Mouse (Mus musculus) myocyte (in vitro differentiated cells): ENCODE measurements at regions not wholly inside any gene's neighbourhood (a gene's known extent, or its start where the extent isn't known, plus 50 kb on each side); places are given as distances from the start of the nearest gene placed in this dataset.

Source experiments
- H3K27me3 ChIP-seq: one replicate; pipeline ENCODE4 v1.6.1; 2011; ENCODE audit not compliant: control insufficient read depth, insufficient read depth, insufficient read length
- H3K36me3 ChIP-seq: one replicate; pipeline ENCODE4 v1.6.1; 2011; ENCODE audit not compliant: control insufficient read depth, insufficient read depth
- H3K4me2 ChIP-seq: one replicate; pipeline ENCODE4 v1.6.1; 2011; ENCODE audit warnings: low read depth, control low read depth
- H3K4me3 ChIP-seq: one replicate; pipeline ENCODE4 v1.5.1; 2011; ENCODE audit warnings: mild to moderate bottlenecking, control low read depth, moderate library complexity
- H3K79me2 ChIP-seq: one replicate; pipeline ENCODE4 v1.6.1; 2011; ENCODE audit not compliant: control insufficient read depth, insufficient read depth
- H3ac ChIP-seq: one replicate; pipeline ENCODE4 v1.6.1; 2011; ENCODE audit not compliant: control insufficient read depth, insufficient read length
- CEBPB ChIP-seq: IDR thresholded peaks from 2 replicates; pipeline ENCODE4 v1.6.1; 2011; ENCODE audit warnings: mild to moderate bottlenecking, moderate library complexity; ENCODE audit not compliant: poor library complexity, insufficient read depth, severe bottlenecking
- E2F4 ChIP-seq: IDR thresholded peaks from one replicate; pipeline ENCODE4 v1.6.1; 2011; ENCODE audit warnings: mild to moderate bottlenecking, control low read depth, moderate library complexity; ENCODE audit not compliant: insufficient read depth
- MAX ChIP-seq: IDR thresholded peaks from one replicate; pipeline ENCODE4 v1.6.1; 2011; ENCODE audit warnings: low read depth, mild to moderate bottlenecking, control low read depth
- MYOD1 ChIP-seq, 3 experiments: IDR thresholded peaks; one replicate each; pipeline ENCODE4 v1.6.1; 2011; ENCODE audit warnings: control low read depth in 2 of 3, low read depth in 2 of 3, mild to moderate bottlenecking in 2 of 3, moderate library complexity in 1 of 3; ENCODE audit not compliant: insufficient read length in 2 of 3, control insufficient read depth in 1 of 3
- MYOG ChIP-seq, 3 experiments: IDR thresholded peaks; one replicate each; pipeline ENCODE4 v1.6.1; 2011; ENCODE audit warnings: control low read depth in 2 of 3, low read depth in 2 of 3, mild to moderate bottlenecking in 2 of 3; ENCODE audit not compliant: insufficient read length in 2 of 3, control insufficient read depth in 1 of 3, insufficient read depth in 1 of 3
- POLR2A ChIP-seq: IDR thresholded peaks from one replicate; pipeline ENCODE4 v1.6.1; 2011; ENCODE audit warnings: low read depth, mild to moderate bottlenecking, control low read depth, moderate library complexity; ENCODE audit not compliant: insufficient read length
- POLR2AphosphoS2 ChIP-seq: IDR thresholded peaks from one replicate; pipeline ENCODE4 v1.6.1; 2011; ENCODE audit warnings: low read depth, control low read depth; ENCODE audit not compliant: insufficient read length
- REST ChIP-seq: IDR thresholded peaks from one replicate; pipeline ENCODE4 v1.6.1; 2011; ENCODE audit warnings: mild to moderate bottlenecking, control low read depth, moderate library complexity; ENCODE audit not compliant: insufficient read depth, insufficient read length
- SRF ChIP-seq: IDR thresholded peaks from one replicate; pipeline ENCODE4 v1.6.1; 2011; ENCODE audit warnings: low read depth; ENCODE audit not compliant: control insufficient read depth, insufficient read length
- TCF12 ChIP-seq: IDR thresholded peaks from one replicate; pipeline ENCODE4 v1.6.1; 2011; ENCODE audit warnings: mild to moderate bottlenecking, control low read depth; ENCODE audit not compliant: poor library complexity, insufficient read depth, severe bottlenecking
- TCF3 ChIP-seq: IDR thresholded peaks from one replicate; pipeline ENCODE4 v1.6.1; 2011; ENCODE audit warnings: low read depth, control low read depth; ENCODE audit not compliant: insufficient read length
- USF1 ChIP-seq: IDR thresholded peaks from one replicate; pipeline ENCODE4 v1.6.1; 2011; ENCODE audit warnings: low read depth, mild to moderate bottlenecking, control low read depth, moderate library complexity

- H3K36me3 ChIP-seq: no peaks in the 10 kb centered on the region
- H3K79me2 ChIP-seq: no peaks in the 10 kb centered on the region
- TF ChIP-seq TCF3 (no peak), MAX (no peak), USF1 (no peak), MYOD1 (IDR thresholded peaks at IDR 0.05; ENCODE audit: control insufficient read depth in 1 of 3, insufficient read length in 2 of 3, low read depth in 2 of 3) (no peak), E2F4 (no peak), TCF12 (no peak), REST (no peak), POLR2A (no peak), CEBPB (no peak), MYOG (IDR thresholded peaks at IDR 0.05; ENCODE audit: control insufficient read depth in 1 of 3, insufficient read depth in 1 of 3, insufficient read length in 2 of 3, low read depth in 2 of 3) (no peak), SRF (no peak), POLR2AphosphoS2 (no peak)
- H3K4me3 ChIP-seq: no peak overlapping the region
- no peaks in the 10 kb centered on the region for H3K27me3 ChIP-seq
- no peak overlapping the region for H3ac ChIP-seq
- H3K4me2 ChIP-seq: no peak overlapping the region
Measured at GRCm38 (mm10) chr2:51457717-51458116, 169.6 kb upstream of the Tas2r134 start.

GRCm38 (mm10) chr2:51452816-51453215, 174.5 kb upstream of the Tas2r134 start:
- H3K4me2 ChIP-seq: no peak overlapping the region
- no peaks in the 10 kb centered on the region for H3K27me3 ChIP-seq
- TF ChIP-seq POLR2AphosphoS2: no peak
- TF ChIP-seq E2F4: no peak
- no peak for TF ChIP-seq MAX
- TF ChIP-seq SRF: no peak
- TF ChIP-seq TCF12: no peak
- TF ChIP-seq CEBPB: no peak
- TF ChIP-seq POLR2A: no peak
- TF ChIP-seq USF1: no peak
- TF ChIP-seq REST: no peak
- no peak for TF ChIP-seq MYOD1 (IDR thresholded peaks at IDR 0.05; ENCODE audit: control insufficient read depth in 1 of 3, insufficient read length in 2 of 3, low read depth in 2 of 3)
- TF ChIP-seq MYOG (IDR thresholded peaks at IDR 0.05; ENCODE audit: control insufficient read depth in 1 of 3, insufficient read depth in 1 of 3, insufficient read length in 2 of 3, low read depth in 2 of 3): no peak
- no peak for TF ChIP-seq TCF3
- no peak overlapping the region for H3K4me3 ChIP-seq
- H3K36me3 ChIP-seq: no peaks in the 10 kb centered on the region
- no peak overlapping the region for H3ac ChIP-seq
- H3K79me2 ChIP-seq: no peaks in the 10 kb centered on the region

GRCm38 (mm10) chr2:51448121-51448520, 179.2 kb upstream of the Tas2r134 start:
- H3ac ChIP-seq: no peak overlapping the region
- no peak overlapping the region for H3K4me3 ChIP-seq
- no peaks in the 10 kb centered on the region for H3K36me3 ChIP-seq
- TF ChIP-seq MAX (no peak), TCF12 (no peak), E2F4 (no peak), SRF (no peak), REST (no peak), TCF3 (no peak), CEBPB (no peak), POLR2AphosphoS2 (no peak), MYOD1 (IDR thresholded peaks at IDR 0.05; ENCODE audit: control insufficient read depth in 1 of 3, insufficient read length in 2 of 3, low read depth in 2 of 3) (no peak), POLR2A (no peak), USF1 (no peak), MYOG (IDR thresholded peaks at IDR 0.05; ENCODE audit: control insufficient read depth in 1 of 3, insufficient read depth in 1 of 3, insufficient read length in 2 of 3, low read depth in 2 of 3) (no peak)
- no peaks in the 10 kb centered on the region for H3K79me2 ChIP-seq
- H3K27me3 ChIP-seq: no peaks in the 10 kb centered on the region
- no peak overlapping the region for H3K4me2 ChIP-seq

- H3K79me2 ChIP-seq: no peaks in the 10 kb centered on the region
- H3K4me3 ChIP-seq: no peak overlapping the region
- H3ac ChIP-seq: no peak overlapping the region
- TF ChIP-seq SRF (no peak), CEBPB (no peak), USF1 (no peak), MAX (no peak), REST (no peak), E2F4 (no peak), TCF3 (no peak), POLR2A (no peak), MYOG (IDR thresholded peaks at IDR 0.05; ENCODE audit: control insufficient read depth in 1 of 3, insufficient read depth in 1 of 3, insufficient read length in 2 of 3, low read depth in 2 of 3) (no peak), TCF12 (no peak), POLR2AphosphoS2 (no peak), MYOD1 (IDR thresholded peaks at IDR 0.05; ENCODE audit: control insufficient read depth in 1 of 3, insufficient read length in 2 of 3, low read depth in 2 of 3) (no peak)
- H3K4me2 ChIP-seq: no peak overlapping the region
- H3K27me3 ChIP-seq: no peaks in the 10 kb centered on the region
- H3K36me3 ChIP-seq: no peaks in the 10 kb centered on the region
Measured at GRCm38 (mm10) chr2:51447616-51448015, 179.7 kb upstream of the Tas2r134 start.
